Mouse (Mus musculus): ENCODE data around the gene 2510009E07Rik. TPM values are rescaled to one million over a fixed set of nuclear protein-coding genes. Genes with fewer than 3 reads are reported as not detected.

Gene 2510009E07Rik
- polyA plus RNA-seq, 1 experiment from 2014 or later, result 19.5 TPM

GRCm38 (mm10) chr16:21628061-21628591 lies 66.3 kb downstream of the 2510009E07Rik start:
- Histone ChIP-seq H3K9ac (no peak overlapping the region), H3K4me1 (no peaks in the 10 kb centered on the region), H3K27me3 (replicated peaks) (no peaks in the 10 kb centered on the region), H3K27ac (no peak overlapping the region), H3K4me2 (no peak overlapping the region), H3K9me3 (no peaks in the 10 kb centered on the region), H3K36me3 (no peaks in the 10 kb centered on the region), H3K4me3 (replicated peaks) (no peak overlapping the region)
- ATAC-seq (ENCODE audit: insufficient read depth, low FRiP score, low read depth), result no peak
- 63% methylated on average over 13 of the region's 13 CpGs for WGBS

- Histone ChIP-seq H3K27ac (no peak overlapping the region), H3K4me1 (no peaks in the 10 kb centered on the region), H3K27me3 (replicated peaks) (no peaks in the 10 kb centered on the region), H3K9me3 (no peaks in the 10 kb centered on the region), H3K36me3 (no peaks in the 10 kb centered on the region), H3K4me3 (replicated peaks) (no peak overlapping the region), H3K9ac (no peak overlapping the region), H3K4me2 (no peak overlapping the region)
- WGBS, result 82% methylated on average over 6 of the region's 6 CpGs
- no peak for ATAC-seq (ENCODE audit: insufficient read depth, low FRiP score, low read depth)
These were observed 67.2 kb downstream of the 2510009E07Rik start for GRCm38 (mm10) chr16:21627248-21627647.

- Histone ChIP-seq H3K4me3 (replicated peaks) (no peak overlapping the region), H3K36me3 (no peaks in the 10 kb centered on the region), H3K27me3 (replicated peaks) (no peaks in the 10 kb centered on the region), H3K9ac (no peak overlapping the region), H3K4me2 (no peak overlapping the region), H3K4me1 (no peaks in the 10 kb centered on the region), H3K9me3 (no peaks in the 10 kb centered on the region), H3K27ac (no peak overlapping the region)
- ATAC-seq (ENCODE audit: insufficient read depth, low FRiP score, low read depth), result no peak
- WGBS, result 72% methylated on average over 6 of the region's 6 CpGs
These were observed 68.5 kb downstream of the 2510009E07Rik start for GRCm38 (mm10) chr16:21625784-21626634.

DNA sequence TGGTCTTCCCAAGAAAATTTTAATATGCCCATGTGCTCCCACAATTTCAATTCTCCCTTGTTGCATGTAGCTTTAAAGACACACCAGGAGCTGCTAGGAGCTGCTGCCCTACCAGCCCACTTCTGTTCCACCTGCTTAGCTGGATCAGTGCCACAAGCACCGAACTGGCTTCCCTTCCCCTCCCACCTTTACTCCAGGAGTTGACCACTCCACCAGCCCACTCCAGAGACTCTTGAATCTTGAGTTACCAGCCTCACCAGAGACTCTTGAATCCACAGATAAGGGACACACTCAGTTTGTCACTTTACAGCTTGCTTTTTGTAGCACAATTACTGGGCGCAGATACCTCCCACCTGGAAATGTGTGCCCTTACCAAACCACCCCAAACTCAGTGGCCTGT lies 73.8 kb downstream of the 2510009E07Rik start:
- WGBS, result 73% methylated on average over 2 of the region's 2 CpGs
- Histone ChIP-seq H3K4me1 (no peaks in the 10 kb centered on the region), H3K9me3 (no peaks in the 10 kb centered on the region), H3K27me3 (replicated peaks) (no peaks in the 10 kb centered on the region), H3K4me3 (replicated peaks) (no peak overlapping the region), H3K4me2 (no peak overlapping the region), H3K27ac (no peak overlapping the region), H3K36me3 (no peaks in the 10 kb centered on the region), H3K9ac (no peak overlapping the region)
- ATAC-seq (ENCODE audit: insufficient read depth, low FRiP score, low read depth), result no peak

- Histone ChIP-seq H3K9me3 (no peaks in the 10 kb centered on the region), H3K27ac (no peak overlapping the region), H3K4me3 (replicated peaks) (no peak overlapping the region), H3K27me3 (replicated peaks) (no peaks in the 10 kb centered on the region), H3K36me3 (no peaks in the 10 kb centered on the region), H3K9ac (no peak overlapping the region), H3K4me2 (no peak overlapping the region), H3K4me1 (no peaks in the 10 kb centered on the region)
- ATAC-seq (ENCODE audit: insufficient read depth, low FRiP score, low read depth), result no peak
- 59% methylated on average over 7 of the region's 7 CpGs for WGBS
These were observed 78.7 kb downstream of the 2510009E07Rik start for GRCm38 (mm10) chr16:21615802-21616201.

DNA sequence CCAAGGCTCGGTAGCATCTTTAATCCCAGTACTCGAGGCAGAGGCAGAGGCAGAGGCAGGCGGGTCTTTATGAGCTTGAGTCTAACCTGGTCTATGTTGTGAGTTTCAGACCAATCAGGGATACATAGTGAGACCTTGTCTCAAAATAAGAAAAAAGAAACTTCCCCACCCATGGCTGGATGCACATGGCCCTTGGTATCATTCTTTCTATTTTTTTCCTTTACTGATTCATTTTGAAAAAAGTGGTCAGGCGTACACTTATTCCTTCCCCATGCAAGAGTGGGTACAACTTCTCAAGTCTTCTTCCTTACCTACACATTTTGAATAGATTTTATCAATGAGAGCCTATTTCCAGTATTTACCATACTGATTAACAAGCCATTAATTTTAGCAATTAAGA lies 84.0 kb downstream of the 2510009E07Rik start:
- Histone ChIP-seq H3K27ac (no peak overlapping the region), H3K4me1 (0 out of 2 replicates have a peak, but pooled peaks cover 9% of the 10 kb centered on the region), H3K9ac (no peak overlapping the region), H3K36me3 (no peaks in the 10 kb centered on the region), H3K4me3 (replicated peaks) (no peak overlapping the region), H3K9me3 (no peaks in the 10 kb centered on the region), H3K27me3 (replicated peaks) (no peaks in the 10 kb centered on the region), H3K4me2 (no peak overlapping the region)
- ATAC-seq (ENCODE audit: insufficient read depth, low FRiP score, low read depth), result no peak
- 92% methylated on average over 4 of the region's 4 CpGs for WGBS

- no peak for ATAC-seq (ENCODE audit: insufficient read depth, low FRiP score, low read depth)
- Histone ChIP-seq H3K4me2 (no peak overlapping the region), H3K27me3 (replicated peaks) (no peaks in the 10 kb centered on the region), H3K4me3 (replicated peaks) (no peak overlapping the region), H3K9ac (no peak overlapping the region), H3K4me1 (0 out of 2 replicates have a peak, but pooled peaks cover 9% of the 10 kb centered on the region), H3K36me3 (no peaks in the 10 kb centered on the region), H3K27ac (no peak overlapping the region), H3K9me3 (no peaks in the 10 kb centered on the region)
- WGBS, result 63% methylated on average over 10 of the region's 10 CpGs
These were observed 86.1 kb downstream of the 2510009E07Rik start for GRCm38 (mm10) chr16:21608176-21608865.

- no peak overlapping the region for H3K4me2 ChIP-seq
- 0 out of 2 replicates have a peak, but pooled peaks cover 9% of the 10 kb centered on the region for H3K4me1 ChIP-seq
- H3K27me3 ChIP-seq (replicated peaks), result no peaks in the 10 kb centered on the region
- no peaks in the 10 kb centered on the region for H3K9me3 ChIP-seq
- ATAC-seq (ENCODE audit: insufficient read depth, low FRiP score, low read depth), result no peak
- H3K36me3 ChIP-seq, result no peaks in the 10 kb centered on the region
- no peak overlapping the region for H3K9ac ChIP-seq
- no peak overlapping the region for H3K27ac ChIP-seq
- WGBS, result 67% methylated on average over 5 of the region's 5 CpGs
- no peak overlapping the region for H3K4me3 ChIP-seq (replicated peaks)
These were observed 86.8 kb downstream of the 2510009E07Rik start for GRCm38 (mm10) chr16:21607651-21608040.

GRCm38 (mm10) chr16:21607021-21607650 lies 87.3 kb downstream of the 2510009E07Rik start:
- Histone ChIP-seq H3K27me3 (replicated peaks) (no peaks in the 10 kb centered on the region), H3K9me3 (no peaks in the 10 kb centered on the region), H3K27ac (no peak overlapping the region), H3K9ac (no peak overlapping the region), H3K4me3 (replicated peaks) (no peak overlapping the region), H3K4me2 (no peak overlapping the region), H3K4me1 (0 out of 2 replicates have a peak, but pooled peaks cover 9% of the 10 kb centered on the region), H3K36me3 (no peaks in the 10 kb centered on the region)
- 66% methylated on average over 8 of the region's 8 CpGs for WGBS
- ATAC-seq (ENCODE audit: insufficient read depth, low FRiP score, low read depth), result no peak

DNA sequence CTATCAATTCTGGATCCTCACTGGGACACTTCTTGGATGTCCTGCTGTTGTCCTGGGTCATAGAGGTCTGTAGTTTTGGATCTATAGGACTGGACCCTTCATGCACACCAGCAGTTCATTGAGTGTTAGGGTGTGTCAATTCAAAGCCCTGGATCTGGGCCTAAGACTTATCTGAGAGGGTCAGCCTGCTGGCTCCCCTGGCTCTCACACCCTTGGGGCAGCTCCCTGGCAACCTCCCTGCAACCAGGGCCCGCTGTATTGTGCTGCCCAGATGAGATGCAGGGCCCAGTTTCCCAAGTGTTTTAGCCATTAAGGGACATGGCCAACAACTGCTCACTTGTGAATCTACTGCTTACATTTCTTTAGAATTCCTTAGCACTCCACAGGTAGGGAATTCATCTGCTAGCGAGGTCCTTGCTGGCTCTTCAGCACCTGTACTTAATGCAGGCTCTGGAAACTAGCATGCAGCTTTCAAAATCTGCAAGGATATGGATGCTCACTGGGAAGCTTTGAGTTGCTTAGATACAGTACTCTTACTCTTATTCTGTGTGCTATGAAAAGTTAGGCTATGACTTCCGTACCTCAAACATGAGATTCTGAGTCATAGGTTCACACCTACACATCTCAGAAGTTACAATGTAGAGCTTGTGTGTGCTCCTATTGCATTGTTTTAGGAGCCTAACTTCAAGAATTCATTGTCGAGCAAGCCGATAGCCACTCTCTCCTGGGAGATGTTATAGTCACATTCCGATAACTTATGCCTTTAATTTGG lies 88.0 kb downstream of the 2510009E07Rik start:
- Histone ChIP-seq H3K9ac (no peak overlapping the region), H3K36me3 (no peaks in the 10 kb centered on the region), H3K9me3 (no peaks in the 10 kb centered on the region), H3K27ac (no peak overlapping the region), H3K4me2 (no peak overlapping the region), H3K27me3 (replicated peaks) (no peaks in the 10 kb centered on the region), H3K4me3 (replicated peaks) (no peak overlapping the region), H3K4me1 (0 out of 2 replicates have a peak, but pooled peaks cover 9% of the 10 kb centered on the region)
- 79% methylated on average over 6 of the region's 6 CpGs for WGBS
- ATAC-seq (ENCODE audit: insufficient read depth, low FRiP score, low read depth), result no peak

DNA sequence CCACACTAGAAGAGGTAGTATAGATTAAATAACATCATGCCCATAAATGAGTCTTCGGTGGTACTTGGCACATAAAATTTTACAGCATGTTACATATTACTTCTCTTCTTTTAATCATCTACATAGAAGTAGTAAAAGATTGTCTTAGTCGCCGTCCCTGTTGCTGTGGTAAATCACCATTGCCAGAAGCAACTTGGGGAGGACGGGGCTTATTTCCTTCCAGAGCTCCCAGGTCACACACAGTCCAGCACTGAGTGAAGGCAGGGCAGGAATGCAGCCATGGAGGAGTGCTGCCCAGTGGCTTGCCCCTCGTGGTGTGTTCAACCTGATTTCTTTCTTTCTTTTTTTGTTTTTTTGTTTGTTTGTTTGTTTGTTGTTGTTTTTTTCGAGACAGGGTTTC lies 90.1 kb downstream of the 2510009E07Rik start:
- H3K4me3 ChIP-seq (replicated peaks), result no peak overlapping the region
- H3K9me3 ChIP-seq, result no peaks in the 10 kb centered on the region
- no peaks in the 10 kb centered on the region for H3K27me3 ChIP-seq (replicated peaks)
- H3K27ac ChIP-seq, result no peak overlapping the region
- H3K36me3 ChIP-seq, result no peaks in the 10 kb centered on the region
- H3K4me1 ChIP-seq, result 0 out of 2 replicates have a peak, but pooled peaks cover 9% of the 10 kb centered on the region
- H3K4me2 ChIP-seq, result no peak overlapping the region
- WGBS, result 80% methylated on average over 6 of the region's 6 CpGs
- ATAC-seq (ENCODE audit: insufficient read depth, low FRiP score, low read depth), result no peak
- H3K9ac ChIP-seq, result no peak overlapping the region

All from stomach, embryonic 15.5 days (tissue).